Mouse (Mus musculus): Measurements from ENCODE around the gene Retreg1. TPM values are rescaled to one million over a fixed set of nuclear protein-coding genes. Genes with fewer than 3 reads are reported as not detected.
"Not testable (repeated sequence)": the region's sequence is repeated elsewhere in the genome, so short reads cannot be mapped to it uniquely, and the experiment has no call there.

Gene Retreg1
- polyA plus RNA-seq, 1 experiment, result 4.1 TPM

DNA sequence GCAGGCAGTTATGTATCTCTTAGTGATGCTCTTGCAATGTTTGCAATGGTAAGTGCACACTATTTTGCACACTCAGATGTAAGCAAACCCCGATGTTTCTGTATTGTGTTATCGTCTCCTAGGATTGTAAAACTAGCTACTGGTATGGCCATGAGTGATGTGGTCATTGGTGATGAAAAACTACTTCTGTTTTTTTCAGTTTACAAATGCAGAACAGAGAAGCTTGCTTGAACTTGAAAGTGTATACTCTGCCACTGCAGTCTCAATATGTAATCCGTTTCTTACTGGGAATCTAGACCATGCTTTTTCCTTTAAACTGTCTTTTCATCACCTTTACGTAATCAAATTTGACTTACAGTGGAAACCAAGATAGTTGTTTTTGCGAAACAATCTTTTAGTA, 129.8 kb downstream of the Retreg1 start:
- DNase-seq (ENCODE audit: low read depth, low spot score), result no peak
- WGBS, result 85% methylated on average over 5 of the region's 5 CpGs

DNA sequence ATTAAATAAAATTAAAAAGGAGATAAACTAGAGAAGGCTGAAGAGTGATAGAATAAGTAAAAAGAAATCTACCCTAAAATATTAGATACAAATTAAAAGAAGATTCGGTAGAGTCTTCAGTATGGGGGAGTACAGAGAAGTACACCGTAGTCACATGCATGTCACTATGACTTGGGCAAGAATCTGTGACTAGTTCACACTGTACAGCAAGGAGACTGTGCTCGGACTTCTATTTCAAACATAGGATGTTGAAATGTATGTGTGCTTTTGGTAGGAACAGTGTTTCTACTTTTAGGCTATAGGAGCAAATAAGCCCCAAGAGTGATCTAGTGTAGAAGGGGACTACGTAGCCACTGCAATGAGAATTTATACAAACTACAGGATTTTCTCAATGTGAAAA, 131.4 kb downstream of the Retreg1 start:
- WGBS, result 94% methylated on average over 4 of the region's 4 CpGs
- no peak for DNase-seq (ENCODE audit: low read depth, low spot score)

DNA sequence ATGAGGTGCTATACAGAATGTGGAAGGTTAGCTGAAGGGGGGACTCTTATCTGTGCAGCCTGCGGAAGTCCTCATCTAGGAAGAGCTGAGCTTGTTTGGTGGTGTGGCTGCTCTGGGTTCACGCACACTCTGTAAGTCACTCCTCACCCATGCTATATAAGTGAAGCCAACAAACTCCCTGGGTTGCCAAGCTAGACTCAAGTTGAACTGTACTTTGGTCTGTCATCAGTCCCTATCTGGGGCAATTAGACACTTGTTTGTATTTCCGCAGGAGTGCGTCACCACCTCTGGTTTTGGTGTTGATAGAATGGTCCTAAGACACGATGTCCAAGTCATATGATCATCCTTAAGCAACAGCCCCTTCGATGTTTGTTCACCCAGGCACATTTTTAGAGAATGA, 132.8 kb downstream of the Retreg1 start:
- DNase-seq (ENCODE audit: low read depth, low spot score), result no peak
- 62% methylated on average over 6 of the region's 6 CpGs for WGBS

DNA sequence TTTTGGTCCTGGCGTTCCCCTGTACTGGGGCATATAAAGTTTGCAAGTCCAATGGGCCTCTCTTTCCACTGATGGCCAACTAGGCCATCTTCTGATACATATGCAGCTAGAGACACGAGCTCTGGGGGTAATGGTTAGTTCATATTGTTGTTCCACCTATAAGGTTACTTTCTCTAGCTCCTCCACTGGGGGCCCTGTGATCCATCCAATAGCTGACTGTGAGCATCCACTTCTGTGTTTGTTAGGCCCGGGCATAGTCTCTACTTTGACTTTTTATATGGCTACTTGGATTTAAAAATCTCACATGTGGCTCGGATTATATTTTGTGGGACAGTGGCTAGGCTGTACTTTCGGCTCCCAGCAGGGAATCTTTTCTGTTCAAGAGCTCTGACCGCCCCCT, 140.6 kb downstream of the Retreg1 start:
- DNase-seq (ENCODE audit: low read depth, low spot score), result not testable (repeated sequence)
- WGBS, result 17% methylated on average over 6 of the region's 6 CpGs

DNA sequence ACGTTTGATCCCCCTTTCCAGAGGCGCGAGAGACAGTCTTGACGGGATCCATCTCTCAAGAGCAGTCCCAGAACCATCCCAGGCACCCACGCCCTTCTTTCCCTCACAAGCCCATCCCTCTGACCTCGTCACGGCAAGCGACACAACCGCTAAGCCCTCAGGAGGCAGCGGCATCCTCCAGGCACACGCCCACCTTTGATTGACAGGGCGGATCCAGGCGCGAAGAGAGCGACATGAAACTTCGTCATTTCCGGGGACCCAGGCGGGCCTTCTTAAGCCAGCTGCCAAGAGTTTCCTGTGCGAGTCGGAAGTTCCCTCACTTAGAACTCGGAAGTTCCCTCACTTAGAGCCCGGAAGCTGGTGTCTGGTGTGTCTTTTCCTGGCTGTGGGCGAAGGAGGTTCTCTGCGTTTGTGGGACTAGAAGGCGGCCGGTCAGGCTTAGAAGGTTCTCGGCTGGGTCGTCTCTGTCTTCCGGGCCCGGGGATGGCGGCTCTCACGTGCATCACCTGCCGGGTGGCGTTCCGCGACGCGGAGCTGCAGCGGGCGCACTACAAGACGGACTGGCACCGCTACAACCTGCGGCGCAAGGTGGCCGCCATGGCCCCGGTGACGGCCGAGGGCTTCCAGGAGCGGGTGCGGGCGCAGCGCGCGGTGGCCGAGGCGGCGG, 141.2 kb downstream of the Retreg1 start, which contains the start of gene Zfp622:
Gene Zfp622 (plus strand): TSS at position 300 of the 667 bp plus-strand sequence.
- peak; percentile 99 for DNase-seq (ENCODE audit: low read depth, low spot score)
- under 1% methylated on average over 57 of the region's 57 CpGs for whole genome bisulfite sequencing

DNA sequence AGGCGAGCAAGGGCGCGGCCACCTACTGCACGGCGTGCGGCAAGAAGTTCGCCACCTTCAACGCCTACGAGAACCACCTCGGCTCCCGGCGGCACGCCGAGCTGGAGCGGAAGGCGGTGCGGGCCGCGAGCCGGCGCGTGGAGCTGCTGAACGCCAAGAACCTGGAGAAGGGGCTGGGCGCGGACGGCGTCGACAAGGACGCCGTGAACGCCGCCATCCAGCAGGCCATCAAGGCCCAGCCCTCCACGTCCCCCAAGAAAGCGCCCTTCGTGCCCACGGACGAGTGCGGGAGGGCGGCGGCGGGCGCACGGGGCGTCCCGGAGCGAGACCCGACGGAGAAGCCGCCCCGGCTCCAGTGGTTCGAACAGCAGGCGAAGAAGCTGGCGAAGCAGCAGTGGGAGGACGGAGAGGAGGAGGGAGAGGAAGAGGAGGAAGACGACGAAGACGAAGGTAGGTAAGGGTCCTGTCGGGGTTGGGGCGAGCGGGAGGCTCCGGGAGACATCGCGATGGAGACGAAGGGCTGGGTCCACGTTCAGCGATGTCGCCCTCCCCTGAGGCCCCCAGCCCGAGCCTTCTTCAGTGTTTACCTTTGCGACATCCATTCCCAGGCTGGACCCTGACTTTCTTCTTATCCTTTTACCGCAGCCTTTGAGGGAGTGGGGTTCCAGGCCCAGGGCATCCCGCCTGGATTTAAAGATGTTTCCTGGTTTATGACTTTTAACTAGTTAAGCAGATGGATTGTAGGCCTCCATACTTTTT, 141.9 kb downstream of the Retreg1 start:
- DNase-seq (ENCODE audit: low read depth, low spot score), result no peak
- 1% methylated on average over 71 of the region's 71 CpGs for WGBS

DNA sequence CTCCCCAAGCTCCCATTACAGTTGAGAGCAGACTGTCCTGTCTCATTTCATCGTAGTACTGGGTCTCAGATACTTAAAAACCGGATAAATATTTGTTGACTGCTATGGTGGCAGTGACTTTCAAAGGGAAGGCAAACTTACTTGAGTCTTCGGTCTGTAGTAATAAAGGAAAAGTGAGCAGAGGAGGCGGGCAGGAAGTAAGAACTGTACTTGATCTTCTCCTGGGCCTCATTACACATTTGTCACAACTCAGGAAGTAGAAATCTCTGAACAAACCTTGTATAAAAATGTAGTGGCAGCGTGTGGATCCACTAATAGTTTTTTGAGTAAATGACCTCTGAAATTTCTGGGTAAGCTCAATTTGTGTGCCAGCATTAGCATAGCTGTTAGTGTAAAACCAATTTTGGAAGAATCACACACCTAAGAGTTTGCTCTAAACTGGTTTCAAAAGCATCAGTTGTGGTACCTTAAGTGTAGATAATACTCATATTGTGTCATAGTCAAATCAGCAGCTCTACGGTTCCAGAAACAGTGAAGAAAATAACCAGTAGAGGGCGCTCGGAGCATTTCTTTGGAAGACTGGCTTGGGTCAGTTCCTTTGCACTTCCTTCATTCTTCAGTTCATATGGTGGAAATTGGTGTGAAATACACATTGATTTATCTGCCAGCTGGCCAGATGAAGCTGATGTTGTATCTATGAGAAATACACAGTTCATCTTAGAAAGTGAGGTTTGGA, 150.2 kb downstream of the Retreg1 start:
- DNase-seq (ENCODE audit: low read depth, low spot score), result peak; percentile 38
- 52% methylated on average over 8 of the region's 8 CpGs for WGBS

DNA sequence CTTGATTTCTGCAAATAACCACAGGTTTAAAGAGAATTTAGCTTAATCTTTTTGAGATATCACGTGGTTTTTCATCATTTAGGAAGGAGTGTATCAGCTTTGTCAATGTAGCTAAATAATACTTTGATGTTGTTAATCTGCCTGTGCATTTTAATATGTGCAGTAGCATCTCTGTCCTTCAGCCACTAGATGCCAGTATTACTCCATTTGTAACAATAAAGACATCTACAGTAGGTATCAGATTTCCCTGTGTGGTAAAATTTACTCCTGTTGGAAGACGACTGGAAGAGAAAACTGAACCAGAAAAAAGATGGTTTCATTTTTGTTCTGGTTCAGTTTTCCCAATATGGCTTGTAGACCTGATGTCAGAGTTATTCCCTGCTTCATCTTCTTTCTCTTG, 152.5 kb downstream of the Retreg1 start:
- 42% methylated on average over 2 of the region's 2 CpGs for WGBS
- no peak for DNase-seq (ENCODE audit: low read depth, low spot score)

DNA sequence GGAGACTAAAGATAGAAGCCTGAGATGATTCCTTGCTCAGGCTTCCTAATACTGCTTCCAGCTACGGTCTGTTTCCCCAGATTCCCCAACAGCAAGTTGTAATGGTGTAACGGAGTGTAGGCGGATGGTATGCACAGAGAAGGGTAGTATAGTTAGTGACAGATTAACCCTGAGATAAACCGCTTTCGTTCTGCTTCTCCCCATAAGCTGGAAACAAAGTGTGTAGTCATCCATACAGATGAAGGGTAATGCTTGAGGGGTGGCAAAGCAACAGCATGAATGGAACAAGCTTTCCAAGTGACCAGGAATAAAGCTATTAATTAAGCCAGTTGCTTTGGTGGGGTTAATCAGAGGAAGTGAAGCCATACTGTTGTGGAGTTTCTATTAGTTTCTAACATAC, 156.6 kb downstream of the Retreg1 start:
- not testable (repeated sequence) for DNase-seq (ENCODE audit: low read depth, low spot score)
- WGBS, result 40% methylated on average over 5 of the region's 5 CpGs

DNA sequence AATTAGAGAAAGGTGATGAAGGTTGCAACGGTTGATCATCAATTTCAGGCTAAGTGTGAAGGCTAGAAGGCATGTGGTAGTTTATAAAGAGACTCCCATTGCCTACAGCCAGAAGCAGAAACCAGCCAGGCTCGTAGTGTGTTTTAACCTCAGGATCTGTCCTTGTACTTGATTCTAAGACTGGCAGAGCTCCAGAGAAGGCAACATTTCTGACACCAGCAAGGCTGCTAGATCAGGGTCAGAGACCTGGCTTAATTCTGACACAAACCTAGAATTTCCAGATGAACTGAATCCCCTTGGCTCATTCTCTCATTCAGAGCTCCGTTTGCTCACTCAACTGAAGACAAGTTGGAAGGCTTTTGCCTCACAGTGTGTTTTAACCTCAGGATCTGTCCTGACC, 165.6 kb downstream of the Retreg1 start:
- 79% methylated on average over 3 of the region's 3 CpGs for WGBS
- DNase-seq (ENCODE audit: low read depth, low spot score), result no peak

DNA sequence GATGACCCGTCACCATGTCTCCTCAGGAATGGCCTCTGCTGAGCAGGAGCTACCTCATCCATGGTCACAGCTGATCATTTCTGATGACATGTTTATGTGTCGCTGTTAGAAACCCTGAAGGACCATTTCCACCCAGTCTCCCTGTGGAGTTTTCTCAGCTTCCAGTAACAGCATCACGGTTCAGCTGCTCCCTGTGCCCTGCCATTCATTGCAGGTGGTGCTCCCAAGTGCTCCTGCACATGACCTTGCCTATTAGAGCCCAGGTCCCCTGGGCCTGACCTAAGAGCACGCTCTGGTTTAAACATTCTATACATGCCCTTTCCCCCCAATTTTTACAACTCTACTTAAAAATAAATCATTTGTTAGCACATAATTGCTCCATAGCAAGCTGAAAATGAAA, 169.9 kb downstream of the Retreg1 start:
- DNase-seq (ENCODE audit: low read depth, low spot score), result no peak
- 53% methylated on average over 4 of the region's 4 CpGs for WGBS

DNA sequence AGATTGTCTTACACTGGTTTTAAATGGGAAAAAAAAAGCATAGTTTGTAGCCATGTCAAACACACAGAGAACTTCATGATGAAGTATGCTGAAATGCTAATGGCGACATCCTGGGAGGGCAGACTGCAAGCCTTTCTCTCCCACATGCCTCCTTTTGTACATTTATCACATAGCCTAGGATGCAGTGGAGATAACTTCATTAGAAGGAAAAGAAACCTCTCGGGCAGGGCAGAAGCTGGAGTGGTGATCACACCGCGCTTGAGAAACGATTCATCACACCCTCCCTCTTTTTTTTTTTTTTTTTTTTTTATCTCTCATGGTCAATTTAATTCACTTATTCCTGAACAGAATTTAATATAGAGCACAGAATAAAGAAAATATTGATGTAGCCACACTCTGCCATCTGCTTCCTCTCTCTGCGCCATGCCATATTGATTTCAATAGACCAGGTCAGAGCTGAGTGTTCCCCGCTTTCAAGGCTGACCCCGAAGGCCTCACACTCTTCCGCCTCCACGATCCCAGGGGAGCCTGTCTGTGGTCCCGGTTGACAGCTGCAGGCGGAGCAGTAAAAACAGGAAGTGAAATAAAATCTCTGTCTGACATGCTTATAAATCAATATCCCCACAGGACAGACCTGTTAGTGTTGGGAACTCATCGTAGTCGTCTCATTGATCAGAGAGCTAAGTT, 173.1 kb downstream of the Retreg1 start:
- 52% methylated on average over 14 of the region's 14 CpGs for WGBS

DNA sequence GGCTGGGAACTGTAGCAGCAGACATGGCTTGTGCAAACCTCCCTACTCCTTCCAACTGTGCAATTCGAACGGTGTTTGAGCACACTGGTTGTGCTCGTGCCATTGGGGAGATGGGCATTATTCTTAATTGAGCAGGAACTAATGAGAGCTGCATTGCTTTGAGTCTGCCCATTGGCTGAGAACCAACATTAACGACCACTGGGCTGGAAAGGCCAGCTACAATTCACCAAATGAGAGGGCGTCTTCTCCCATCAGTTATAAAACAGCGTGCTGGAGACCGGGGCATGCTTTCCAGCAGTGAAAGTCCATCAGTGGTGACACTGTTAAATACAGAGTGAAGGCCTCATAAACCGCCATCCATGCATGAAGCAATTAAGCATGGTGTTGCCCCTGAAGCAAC, 178.7 kb downstream of the Retreg1 start:
- no peak for DNase-seq (ENCODE audit: low read depth, low spot score)
- WGBS, result 65% methylated on average over 8 of the region's 8 CpGs

More for the DNA sequence above, 173.1 kb downstream of the Retreg1 start:
- no peak for DNase-seq (ENCODE audit: low read depth, low spot score)

DNA sequence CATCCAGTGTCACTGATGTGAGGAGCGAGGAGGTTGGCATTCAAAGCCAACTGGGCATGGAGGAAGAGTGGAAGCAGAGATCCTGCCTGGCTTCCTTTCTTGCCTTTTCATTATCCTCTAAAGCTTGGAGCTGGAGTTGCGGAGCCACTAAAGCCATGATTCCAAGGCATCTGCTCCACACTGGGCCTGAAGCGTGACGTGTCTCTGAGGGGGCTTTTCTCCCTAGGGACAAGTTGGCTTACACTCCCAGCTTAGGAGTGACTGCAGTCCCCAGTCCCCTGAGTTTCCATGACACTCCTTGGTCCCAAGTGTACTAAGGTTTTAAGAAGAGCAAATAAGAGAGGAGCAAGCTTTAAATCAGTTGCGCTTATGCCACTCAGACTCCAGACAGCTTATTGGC, 179.7 kb downstream of the Retreg1 start:
- WGBS, result 77% methylated on average over 5 of the region's 5 CpGs
- DNase-seq (ENCODE audit: low read depth, low spot score), result no peak

Other genes with a start within 250 kb of the Retreg1 start
- gene Myo10, start 220.7 kb upstream of the Retreg1 start, polyA plus RNA-seq (2012; rRNA removed), result 13.8 and 26.0 TPM in 2 replicates
- gene Zfp622, start 141.2 kb downstream of the Retreg1 start, polyA plus RNA-seq (2012; rRNA removed), result 14.6 and 15.2 TPM in 2 replicates